Mouse (Mus musculus) olfactory bulb, adult 2 months (tissue): ENCODE data around the gene Ube2cbp.

ENCODE experiments used
- CTCF ChIP-seq: fragments of 200-500 bp; IDR thresholded peaks from 2 replicates; pipeline ENCODE4 v1.5.1; 2012; ENCODE audit warnings: low read depth, mild to moderate bottlenecking, low read length, moderate library complexity; ENCODE audit not compliant: insufficient read depth
- POLR2A ChIP-seq: fragments of 200-500 bp; IDR thresholded peaks from 2 replicates; pipeline ENCODE4 v1.6.1; 2012; ENCODE audit warnings: mild to moderate bottlenecking, low read depth, low read length, moderate library complexity; ENCODE audit not compliant: insufficient read depth

- no peak for TF ChIP-seq POLR2A
- TF ChIP-seq CTCF = no peak
These were observed 42.7 kb upstream of the Ube2cbp start for GRCm38 (mm10) chr9:86507437-86507836.
